Mouse (Mus musculus) embryonic facial prominence, embryonic 10.5 days (tissue): ENCODE measurements around the gene Gm21970. TPM values are rescaled to one million over a fixed set of nuclear protein-coding genes. Genes with fewer than 3 reads are reported as not detected.

Source experiments
- DNase-seq: peaks from one replicate; pipeline ENCODE4 v3.0.0-alpha.2; 2017; ENCODE audit warnings: low spot score
- H3K27ac ChIP-seq: fragments of 300-500 bp; sonication (generic); replicated peaks from 2 replicates; pipeline ENCODE4 v1.5.1; 2016; ENCODE audit warnings: mild to moderate bottlenecking
- H3K27me3 ChIP-seq: fragments of 300-500 bp; sonication (generic); replicated peaks from 2 replicates; pipeline ENCODE4 v1.6.1; 2016; ENCODE audit warnings: low read depth, mild to moderate bottlenecking; ENCODE audit not compliant: poor library complexity, severe bottlenecking
- H3K36me3 ChIP-seq: fragments of 300-500 bp; sonication (generic); replicated peaks from 2 replicates; pipeline ENCODE4 v1.6.1; 2016; ENCODE audit warnings: mild to moderate bottlenecking, moderate library complexity
- H3K4me1 ChIP-seq: fragments of 300-500 bp; sonication (generic); 2 replicates; pipeline ENCODE4 v1.6.1; 2016
- H3K4me3 ChIP-seq: fragments of 300-500 bp; sonication (generic); 2 replicates; pipeline ENCODE4 v1.5.1; 2016; ENCODE audit warnings: mild to moderate bottlenecking, moderate library complexity
- H3K9me3 ChIP-seq: fragments of 300-500 bp; sonication (generic); 2 replicates; pipeline ENCODE4 v1.6.1; 2016; ENCODE audit warnings: mild to moderate bottlenecking
- WGBS: fragments of 180-500 bp; shearing (Covaris S2); methylation state at CpG from one replicate; pipeline ENCODE4 v1.1.7; 2016; 5-methylcytosine and 5-hydroxymethylcytosine counted together
- polyA plus RNA-seq: library from polyadenylated mRNA; unstranded; fragments of >200 nt; fragmentation: Nextera tagmentation; extraction: Ambion mirVana; gene quantifications from 2 replicates; pipeline ENCODE4 v1.2.1, GENCODE M21; 2016

The Gm21970 gene
- polyA plus RNA-seq, 1 experiment from 2014 or later, result not detected

DNA sequence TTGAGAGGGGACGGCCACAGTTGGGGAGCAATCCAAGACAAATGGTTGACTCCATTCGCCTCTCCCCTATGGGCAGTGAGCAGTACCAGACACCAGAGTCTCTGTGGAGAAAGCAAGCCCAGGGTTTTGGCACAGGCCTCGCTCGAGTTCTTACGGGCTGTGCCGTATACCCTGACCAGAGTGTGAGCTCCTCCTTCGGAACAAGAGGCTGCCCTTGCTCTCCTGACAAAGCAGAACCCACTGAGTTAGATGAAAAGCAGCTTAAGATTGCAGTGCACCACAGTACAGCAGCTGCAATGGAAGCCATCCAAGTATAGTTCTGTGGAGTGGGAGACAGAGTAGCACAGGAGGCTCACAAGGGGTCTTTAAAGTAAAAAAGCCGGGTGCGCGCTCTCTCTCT lies 14.8 kb upstream of the Gm21970 start:
- Histone ChIP-seq H3K27ac (no peak overlapping the region), H3K4me1 (peaks cover 41% of the 10 kb centered on the region), H3K36me3 (peaks cover 26% of the 10 kb centered on the region), H3K4me3 (no peak overlapping the region), H3K27me3 (no peaks in the 10 kb centered on the region), H3K9me3 (no peaks in the 10 kb centered on the region)
- no peak for DNase-seq
- WGBS, result 95% methylated on average over 10 of the region's 10 CpGs

DNA sequence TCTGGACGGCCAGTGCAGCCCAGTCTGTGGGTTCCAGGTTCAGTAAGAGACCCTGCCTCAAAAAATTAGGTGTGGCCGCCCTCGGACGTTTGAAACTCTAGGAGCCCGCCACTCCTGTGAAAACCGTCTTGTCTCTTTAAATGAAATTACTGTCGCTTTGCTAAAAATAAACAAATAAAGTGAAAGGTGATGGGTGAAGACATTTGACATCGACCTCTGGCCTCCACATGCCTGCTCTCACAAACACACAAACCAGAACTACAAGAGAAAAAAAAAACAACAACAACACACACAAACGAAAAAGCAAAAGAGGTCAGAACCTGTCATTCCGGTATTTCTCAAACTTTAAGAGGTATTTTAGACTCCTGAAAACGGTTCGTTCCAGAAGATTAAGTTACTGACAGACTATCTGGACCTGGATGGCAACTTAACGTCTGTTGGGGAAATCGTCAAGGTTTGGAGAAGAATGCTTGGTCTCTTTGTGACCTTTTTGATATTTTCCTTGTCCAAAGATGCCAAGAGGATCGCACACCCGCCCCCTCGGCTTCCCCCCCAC lies 13.0 kb upstream of the Gm21970 start:
- Histone ChIP-seq H3K27ac (peak overlapping the region; percentile 48), H3K4me3 (peak overlapping the region; percentile 32; the same call in 1 of the 2 replicates), H3K4me1 (peaks cover 35% of the 10 kb centered on the region), H3K9me3 (no peaks in the 10 kb centered on the region), H3K27me3 (no peaks in the 10 kb centered on the region), H3K36me3 (peaks cover 36% of the 10 kb centered on the region)
- 31% methylated on average over 17 of the region's 17 CpGs for WGBS
- DNase-seq, result no peak

DNA sequence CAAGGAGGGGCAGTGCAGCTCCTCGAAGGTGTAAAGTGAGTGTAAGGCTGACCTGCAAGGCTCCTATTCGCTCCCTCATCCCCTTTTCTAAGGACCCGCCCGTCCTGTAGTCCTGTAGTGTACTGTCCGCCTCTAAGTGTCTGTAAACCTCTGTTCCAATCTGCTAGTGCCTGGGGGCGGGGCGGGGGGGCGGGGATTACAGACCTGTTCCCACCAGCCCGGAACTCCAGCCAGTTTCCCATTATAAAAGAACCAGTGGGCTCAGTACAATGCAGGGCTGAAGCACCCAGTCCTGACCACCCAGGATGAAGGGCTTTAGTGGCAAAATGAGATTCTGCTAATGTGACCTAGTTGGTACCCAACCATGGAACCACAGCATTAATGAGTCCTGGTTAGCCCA lies 12.5 kb upstream of the Gm21970 start:
- WGBS, result 22% methylated on average over 9 of the region's 9 CpGs
- H3K36me3 ChIP-seq, result peaks cover 41% of the 10 kb centered on the region
- H3K4me1 ChIP-seq, result peaks cover 30% of the 10 kb centered on the region
- no peaks in the 10 kb centered on the region for H3K9me3 ChIP-seq
- peak overlapping the region; percentile 32; the same call in 1 of the 2 replicates for H3K4me3 ChIP-seq
- peak; percentile 39 for DNase-seq
- no peaks in the 10 kb centered on the region for H3K27me3 ChIP-seq
- H3K27ac ChIP-seq, result peak overlapping the region; percentile 48

DNA sequence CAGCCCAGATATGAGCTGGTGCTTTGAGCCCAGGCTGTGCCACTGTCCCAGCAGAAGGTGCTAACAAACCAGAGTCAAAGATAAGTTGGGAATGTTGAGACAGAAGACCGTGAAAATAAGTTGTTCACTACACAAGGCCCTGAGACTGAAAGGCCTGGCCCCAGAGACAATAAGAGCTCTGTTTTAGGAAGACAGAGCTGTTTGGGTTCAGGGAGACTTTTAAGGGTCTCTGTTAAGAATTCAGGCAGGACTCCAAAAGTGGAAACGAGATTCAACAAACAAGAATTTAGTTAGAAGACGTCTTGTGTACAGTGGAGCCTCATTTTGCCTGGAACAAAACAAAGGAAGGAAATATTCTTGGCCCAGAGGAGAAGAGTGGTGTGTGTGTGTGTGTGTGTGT lies 12.1 kb upstream of the Gm21970 start:
- Histone ChIP-seq H3K27ac (peak overlapping the region; percentile 48), H3K27me3 (no peaks in the 10 kb centered on the region), H3K4me1 (peaks cover 26% of the 10 kb centered on the region), H3K4me3 (peak overlapping the region; percentile 32; the same call in 1 of the 2 replicates), H3K36me3 (peaks cover 45% of the 10 kb centered on the region), H3K9me3 (no peaks in the 10 kb centered on the region)
- WGBS, result 40% methylated on average over 3 of the region's 3 CpGs
- no peak for DNase-seq

DNA sequence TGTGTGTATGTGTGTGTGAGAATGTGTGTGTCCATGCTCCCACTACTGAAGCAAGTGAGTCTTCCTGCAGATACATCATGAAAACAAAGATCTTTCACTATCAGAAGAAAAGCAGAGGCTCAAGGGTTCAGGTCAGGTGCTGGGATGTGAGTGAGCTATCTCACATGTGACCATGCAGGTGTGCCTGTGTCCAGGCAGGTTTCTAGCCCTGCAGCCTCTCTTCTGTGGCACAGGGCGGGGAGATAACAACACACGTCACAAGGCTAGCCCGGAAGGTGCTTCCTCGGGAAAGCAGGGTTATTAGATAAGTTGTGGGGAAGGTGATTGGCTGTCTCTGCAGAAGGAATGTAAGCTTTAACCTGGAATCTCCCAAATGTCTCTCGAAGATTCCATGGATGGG lies 11.4 kb upstream of the Gm21970 start:
- Histone ChIP-seq H3K36me3 (peaks cover 49% of the 10 kb centered on the region), H3K4me1 (peaks cover 26% of the 10 kb centered on the region), H3K4me3 (no peak overlapping the region), H3K9me3 (no peaks in the 10 kb centered on the region), H3K27ac (no peak overlapping the region), H3K27me3 (no peaks in the 10 kb centered on the region)
- WGBS, result 81% methylated on average over 5 of the region's 5 CpGs
- no peak for DNase-seq

DNA sequence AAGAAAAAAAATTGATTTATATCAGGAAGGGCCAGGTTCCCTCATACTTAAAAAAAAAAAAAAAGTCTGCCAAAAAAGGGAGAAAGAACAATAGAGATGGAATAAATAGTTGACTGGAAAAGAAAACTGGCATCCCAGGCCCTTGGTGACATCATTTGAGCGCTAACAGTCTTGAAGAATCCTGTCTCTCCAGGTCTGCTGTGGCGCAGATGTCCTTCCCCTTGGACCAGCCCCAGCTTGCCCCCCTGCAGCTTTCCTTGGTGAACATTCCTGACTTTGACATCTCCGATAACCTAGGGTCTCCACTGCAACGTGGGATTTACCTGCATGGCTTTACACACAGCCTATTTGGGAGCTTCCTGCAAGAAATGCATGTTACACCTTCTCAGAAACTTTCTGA lies 9.9 kb upstream of the Gm21970 start:
- no peak for DNase-seq
- no peak overlapping the region for H3K27ac ChIP-seq
- no peaks in the 10 kb centered on the region for H3K9me3 ChIP-seq
- peaks cover 33% of the 10 kb centered on the region for H3K4me1 ChIP-seq
- H3K36me3 ChIP-seq, result peaks cover 48% of the 10 kb centered on the region
- H3K4me3 ChIP-seq, result no peak overlapping the region
- no peaks in the 10 kb centered on the region for H3K27me3 ChIP-seq
- 83% methylated on average over 4 of the region's 4 CpGs for WGBS

DNA sequence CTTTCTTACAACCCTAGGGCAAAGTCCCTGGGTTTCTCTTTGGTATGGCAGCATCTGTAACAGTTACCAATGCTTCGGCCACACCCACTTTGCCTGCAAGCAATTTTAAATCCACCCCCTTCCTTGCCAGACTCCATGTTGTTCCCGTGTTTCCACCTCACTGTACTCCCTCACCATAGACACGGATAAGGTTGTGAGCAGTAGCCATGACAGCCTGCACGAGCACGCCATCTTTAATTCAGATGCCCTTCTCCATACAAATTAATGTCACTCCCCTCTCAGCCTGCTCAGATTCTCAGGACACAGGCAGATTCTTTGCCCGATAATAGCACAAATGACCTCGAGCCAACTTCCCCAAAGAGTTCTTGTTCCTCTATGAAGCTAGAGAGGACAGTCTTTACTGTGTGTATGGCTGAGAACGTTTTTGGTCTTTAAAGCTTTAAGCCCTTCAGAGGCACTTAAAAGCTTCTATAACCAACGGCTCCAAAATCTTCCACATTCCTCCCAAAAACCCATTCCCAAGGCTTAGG lies 9.2 kb upstream of the Gm21970 start:
- Histone ChIP-seq H3K27ac (no peak overlapping the region), H3K4me1 (peaks cover 31% of the 10 kb centered on the region), H3K27me3 (no peaks in the 10 kb centered on the region), H3K4me3 (no peak overlapping the region), H3K9me3 (no peaks in the 10 kb centered on the region), H3K36me3 (peaks cover 50% of the 10 kb centered on the region)
- WGBS, result 87% methylated on average over 9 of the region's 9 CpGs
- no peak for DNase-seq

DNA sequence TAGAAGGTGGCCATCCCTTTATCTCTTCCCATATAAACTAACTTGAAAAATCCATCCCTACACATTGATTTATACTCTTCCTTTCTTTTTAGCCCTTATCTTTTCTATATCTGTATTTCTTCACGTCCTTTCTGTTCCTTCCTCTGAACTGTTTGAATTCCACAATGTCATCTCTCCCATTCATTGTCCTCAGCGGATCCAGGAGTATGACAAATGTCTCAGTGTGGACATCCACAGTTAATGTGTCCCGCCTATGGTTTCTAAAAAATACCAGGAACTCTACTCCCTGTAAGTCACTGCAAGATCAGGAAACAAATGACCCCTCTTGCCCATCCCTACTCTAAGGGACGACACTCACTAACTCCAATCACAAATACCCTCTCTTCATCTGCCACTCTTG lies 7.3 kb upstream of the Gm21970 start:
- H3K4me3 ChIP-seq, result no peak overlapping the region
- H3K9me3 ChIP-seq, result no peaks in the 10 kb centered on the region
- 88% methylated on average over 4 of the region's 4 CpGs for WGBS
- peaks cover 14% of the 10 kb centered on the region for H3K4me1 ChIP-seq
- no peaks in the 10 kb centered on the region for H3K27me3 ChIP-seq
- DNase-seq, result no peak
- H3K36me3 ChIP-seq, result peaks cover 67% of the 10 kb centered on the region
- no peak overlapping the region for H3K27ac ChIP-seq

DNA sequence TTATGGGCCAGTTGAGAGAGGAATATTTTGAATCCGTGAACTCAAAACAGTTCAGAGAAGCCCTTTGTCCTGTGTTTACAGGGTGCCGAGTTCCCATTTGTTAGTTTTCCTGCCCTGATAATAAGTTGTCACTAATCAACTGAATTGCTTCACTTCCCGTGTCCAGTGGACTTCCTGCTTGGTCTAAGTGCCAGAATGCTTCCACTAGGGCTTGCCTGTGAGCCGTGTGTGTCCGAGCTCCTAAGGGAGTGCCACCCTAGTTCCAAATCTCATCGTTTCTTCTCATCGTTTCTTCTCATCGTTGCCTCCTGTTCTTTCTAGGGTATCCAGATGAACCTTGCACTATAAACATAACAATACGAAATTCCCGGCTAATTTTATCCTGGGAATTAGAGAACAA lies 5.9 kb upstream of the Gm21970 start:
- peaks cover 78% of the 10 kb centered on the region for H3K36me3 ChIP-seq
- H3K4me1 ChIP-seq, result peaks cover 11% of the 10 kb centered on the region
- DNase-seq, result no peak
- H3K4me3 ChIP-seq, result no peak overlapping the region
- WGBS, result 54% methylated on average over 10 of the region's 10 CpGs
- H3K27me3 ChIP-seq, result no peaks in the 10 kb centered on the region
- no peak overlapping the region for H3K27ac ChIP-seq
- H3K9me3 ChIP-seq, result no peaks in the 10 kb centered on the region

DNA sequence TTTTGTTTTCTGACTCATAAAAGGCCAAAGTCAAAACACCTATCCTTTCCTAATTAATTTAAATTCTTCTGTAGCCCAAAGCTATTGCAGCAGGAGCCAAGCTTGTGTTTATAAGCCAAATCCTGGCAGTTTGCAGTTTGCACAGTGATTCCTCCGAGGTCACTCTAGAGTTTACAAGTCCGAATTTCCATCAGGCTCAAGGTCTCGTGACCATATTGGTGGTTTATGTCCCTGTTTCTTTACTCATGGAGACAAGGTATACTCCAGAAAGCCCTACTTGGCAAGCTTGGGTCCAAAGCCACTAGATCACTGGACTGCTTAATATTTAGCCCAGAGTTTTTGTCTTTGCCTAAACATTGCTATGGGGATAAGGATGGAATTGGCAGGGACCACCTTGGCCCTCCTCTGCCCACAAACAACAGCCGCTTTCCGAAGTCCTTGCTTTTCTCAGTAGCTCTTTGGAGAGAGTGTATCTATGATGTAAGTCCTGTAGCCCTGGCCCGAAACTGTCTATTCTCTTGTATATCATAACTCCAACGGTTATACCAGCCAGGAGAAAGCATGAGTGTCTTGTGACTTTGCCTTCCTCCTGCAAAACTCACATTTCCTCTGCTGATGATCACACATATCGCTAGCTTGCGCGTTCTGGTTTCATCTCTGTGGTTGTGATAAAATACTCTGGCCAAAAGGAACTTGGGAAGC lies 5.0 kb upstream of the Gm21970 start:
- DNase-seq, result no peak
- peaks cover 11% of the 10 kb centered on the region for H3K4me1 ChIP-seq
- H3K27ac ChIP-seq, result no peak overlapping the region
- no peak overlapping the region for H3K4me3 ChIP-seq
- peaks cover 80% of the 10 kb centered on the region for H3K36me3 ChIP-seq
- WGBS, result 92% methylated on average over 10 of the region's 10 CpGs
- no peaks in the 10 kb centered on the region for H3K9me3 ChIP-seq
- H3K27me3 ChIP-seq, result no peaks in the 10 kb centered on the region

DNA sequence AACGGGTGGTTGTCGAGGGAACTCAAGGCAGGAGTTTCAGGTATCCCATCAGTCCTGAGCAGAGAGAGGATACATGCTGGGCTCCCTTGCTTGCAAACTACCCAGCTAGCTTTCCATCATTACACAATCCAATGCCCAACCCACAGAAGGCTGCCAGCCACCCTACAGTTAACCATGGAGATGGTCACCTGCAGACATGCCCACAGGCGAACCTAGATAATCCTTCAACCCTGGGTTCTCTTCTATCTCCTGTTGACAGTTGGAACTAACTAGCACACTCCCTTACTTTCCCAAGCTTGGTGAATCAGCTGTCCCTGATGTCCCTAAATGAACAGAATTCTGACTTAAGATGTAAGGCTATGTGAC lies 4.4 kb upstream of the Gm21970 start:
- peaks cover 83% of the 10 kb centered on the region for H3K36me3 ChIP-seq
- no peak for DNase-seq
- H3K4me3 ChIP-seq, result no peak overlapping the region
- H3K27ac ChIP-seq, result no peak overlapping the region
- H3K4me1 ChIP-seq, result peaks cover 7% of the 10 kb centered on the region
- no peaks in the 10 kb centered on the region for H3K27me3 ChIP-seq
- H3K9me3 ChIP-seq, result no peaks in the 10 kb centered on the region
- 90% methylated on average over 3 of the region's 3 CpGs for WGBS

DNA sequence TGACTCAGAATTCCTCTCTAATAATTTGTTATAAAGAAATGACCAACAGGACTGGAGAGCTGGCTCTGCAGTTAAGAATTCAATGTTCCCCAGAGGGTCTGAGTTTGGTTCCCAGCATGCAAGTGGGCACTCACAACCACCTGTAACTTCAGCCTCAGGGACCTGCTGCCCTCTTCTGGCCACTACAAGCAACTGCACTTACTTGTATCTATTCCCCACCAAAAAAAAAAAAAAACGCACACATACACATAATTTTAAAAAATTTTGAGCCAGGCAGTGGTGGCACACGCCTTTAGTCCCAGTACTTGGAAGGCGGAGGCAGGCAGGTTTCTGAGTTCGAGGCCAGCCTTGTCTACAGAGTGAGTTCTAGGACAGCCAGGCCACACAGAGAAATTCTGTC lies 1.4 kb upstream of the Gm21970 start:
- Histone ChIP-seq H3K4me3 (no peak overlapping the region), H3K4me1 (peaks cover 7% of the 10 kb centered on the region), H3K36me3 (peaks cover 89% of the 10 kb centered on the region), H3K9me3 (no peaks in the 10 kb centered on the region; the same call in 1 of the 2 replicates), H3K27me3 (no peaks in the 10 kb centered on the region), H3K27ac (no peak overlapping the region)
- no peak for DNase-seq
- WGBS, result 89% methylated on average over 4 of the region's 4 CpGs

DNA sequence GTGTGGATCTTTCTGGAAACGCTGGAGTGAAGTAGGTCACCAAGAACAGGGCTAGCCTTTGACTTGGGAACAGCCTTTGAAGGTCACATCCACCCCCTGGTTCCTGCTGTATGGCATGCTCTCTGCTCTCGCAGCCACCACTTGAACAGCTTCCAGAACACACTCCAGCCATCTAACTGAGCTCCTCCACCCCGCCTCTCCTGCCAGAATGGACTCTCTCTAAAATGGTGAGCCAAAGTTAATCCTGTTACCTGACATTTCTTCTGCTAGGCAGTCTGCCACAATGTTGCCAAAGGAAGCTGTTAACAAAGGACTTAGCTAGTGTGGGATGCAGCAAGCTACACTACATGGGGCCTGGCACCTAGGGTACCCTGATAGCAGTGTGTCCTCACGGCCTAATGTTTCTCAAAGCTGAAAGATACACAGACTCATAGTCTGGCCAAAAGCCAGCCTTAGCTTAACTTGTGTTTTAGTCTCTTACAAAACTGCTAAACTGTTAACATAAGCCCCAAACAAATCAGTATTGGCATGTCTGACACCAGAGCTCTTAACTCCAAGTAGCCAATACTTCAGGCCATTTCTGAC lies 3.4 kb downstream of the Gm21970 start:
- no peaks in the 10 kb centered on the region for H3K4me1 ChIP-seq
- no peak overlapping the region for H3K27ac ChIP-seq
- no peak for DNase-seq
- WGBS, result 85% methylated on average over 4 of the region's 4 CpGs
- H3K4me3 ChIP-seq, result no peak overlapping the region
- peaks cover 70% of the 10 kb centered on the region for H3K36me3 ChIP-seq
- no peaks in the 10 kb centered on the region; the same call in 1 of the 2 replicates for H3K9me3 ChIP-seq
- no peaks in the 10 kb centered on the region for H3K27me3 ChIP-seq
